Mouse (Mus musculus) erythroblast, embryonic 14.5 days (primary cell): Measurements from ENCODE around the gene Syn3. TPM values are rescaled to one million over a fixed set of nuclear protein-coding genes. Genes with fewer than 3 reads are reported as not detected.

Source experiments
- H3K27me3 ChIP-seq: 2 replicates; pipeline ENCODE4 v1.6.1; 2012; ENCODE audit warnings: inconsistent platforms; ENCODE audit not compliant: control insufficient read depth
- H3K36me3 ChIP-seq: 2 replicates; pipeline ENCODE4 v1.6.1; 2012; ENCODE audit warnings: mild to moderate bottlenecking, inconsistent platforms; ENCODE audit not compliant: control insufficient read depth
- H3K4me1 ChIP-seq: 2 replicates; pipeline ENCODE4 v1.6.1; 2012; ENCODE audit warnings: inconsistent platforms; ENCODE audit not compliant: control insufficient read depth
- H3K4me3 ChIP-seq: replicated peaks from 2 replicates; pipeline ENCODE3; 2012; ENCODE audit warnings: moderate library complexity, mild to moderate bottlenecking, inconsistent platforms
- H3K9me3 ChIP-seq: 2 replicates; pipeline ENCODE4 v1.6.1; 2012; ENCODE audit warnings: low read length, inconsistent platforms, mixed read lengths; ENCODE audit not compliant: control insufficient read depth
- GATA1 ChIP-seq: IDR thresholded peaks from 2 replicates; pipeline ENCODE4 v1.6.1; 2012; ENCODE audit warnings: low read length, inconsistent platforms, mixed read lengths
- TAL1 ChIP-seq: IDR thresholded peaks from 3 replicates; pipeline ENCODE4 v1.6.1; 2012; ENCODE audit warnings: low read length, inconsistent platforms, mixed read lengths
- polyA plus RNA-seq: library from polyadenylated mRNA; stranded (reverse); fragments of >175 nt; gene quantifications from 2 replicates; pipeline ENCODE4 v1.2.3, GENCODE M21; 2012

The Syn3 gene
- polyA plus RNA-seq, 1 experiment: not detected

DNA sequence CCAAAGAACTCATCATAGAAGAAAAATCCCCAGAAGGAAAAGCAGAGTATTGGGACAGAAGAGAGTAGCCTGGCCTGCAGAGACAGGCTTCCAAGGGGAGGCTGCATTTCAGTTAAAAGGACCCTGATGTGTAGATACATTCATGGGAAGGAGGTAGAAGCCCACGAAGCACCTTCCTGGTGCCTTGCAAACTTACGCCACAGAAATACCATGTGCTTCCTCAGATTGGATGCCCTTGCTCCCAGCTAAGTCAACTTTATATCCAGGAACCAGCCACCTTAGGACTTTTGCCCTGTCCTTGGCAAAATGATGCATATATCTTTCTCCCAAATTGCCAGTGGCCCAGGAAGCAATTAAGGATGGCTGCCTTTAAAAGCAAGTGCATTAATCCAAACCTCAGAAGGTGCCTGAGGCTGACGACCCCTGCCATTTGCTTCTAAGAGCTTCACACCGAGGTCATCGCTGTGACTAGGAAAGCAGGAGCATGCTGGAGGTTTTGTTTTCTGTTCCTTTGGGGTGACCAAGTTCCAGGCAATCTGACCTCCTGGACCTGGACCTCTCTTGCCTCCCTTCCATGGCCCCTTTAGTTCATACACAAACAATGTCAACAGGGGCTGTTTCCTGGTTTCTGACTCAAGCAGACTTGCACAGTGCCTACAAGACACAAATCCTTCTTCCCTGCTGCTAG lies 167.6 kb downstream of the Syn3 start:
- H3K36me3 ChIP-seq: no peaks in the 10 kb centered on the region
- H3K9me3 ChIP-seq: no peaks in the 10 kb centered on the region
- H3K4me1 ChIP-seq: peaks cover 58% of the 10 kb centered on the region
- TF ChIP-seq TAL1 (no peak), GATA1 (no peak)
- H3K4me3 ChIP-seq: no peak overlapping the region
- H3K27me3 ChIP-seq: no peaks in the 10 kb centered on the region

DNA sequence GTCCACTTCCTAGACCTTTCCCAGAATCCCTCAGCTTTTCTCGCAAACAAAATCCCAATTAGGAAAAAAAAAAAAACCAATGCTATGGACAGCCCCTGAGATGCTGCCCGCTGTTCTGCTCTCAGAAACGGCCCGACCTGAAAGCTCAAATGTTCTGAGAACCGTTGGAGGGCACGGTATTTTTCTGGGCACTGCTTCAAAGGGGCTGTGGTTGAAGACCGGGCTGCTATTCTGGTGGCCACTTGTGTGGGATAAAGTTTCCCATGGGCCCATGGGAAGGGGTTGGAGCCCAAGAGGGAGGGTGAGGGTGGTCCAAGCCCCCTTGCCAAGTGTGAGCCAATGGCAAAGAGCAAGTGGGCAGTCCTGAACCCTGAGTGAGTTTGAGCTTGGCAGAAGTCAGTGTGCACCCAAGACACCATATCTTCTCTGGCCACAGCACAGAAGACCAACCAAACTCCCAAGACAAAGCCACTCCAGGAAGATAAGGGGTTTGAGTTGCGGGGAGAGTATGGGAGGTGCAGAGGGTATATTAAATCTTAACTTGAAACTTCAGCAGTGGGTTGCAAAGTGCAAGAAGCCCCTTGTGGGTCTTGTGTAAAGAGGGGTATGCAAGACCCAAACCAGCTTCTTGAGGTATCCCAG lies 169.3 kb downstream of the Syn3 start:
- no peak overlapping the region for H3K4me3 ChIP-seq
- no peak for TF ChIP-seq TAL1
- TF ChIP-seq GATA1: no peak
- no peaks in the 10 kb centered on the region for H3K9me3 ChIP-seq
- no peaks in the 10 kb centered on the region for H3K27me3 ChIP-seq
- H3K4me1 ChIP-seq: peaks cover 50% of the 10 kb centered on the region
- H3K36me3 ChIP-seq: no peaks in the 10 kb centered on the region

DNA sequence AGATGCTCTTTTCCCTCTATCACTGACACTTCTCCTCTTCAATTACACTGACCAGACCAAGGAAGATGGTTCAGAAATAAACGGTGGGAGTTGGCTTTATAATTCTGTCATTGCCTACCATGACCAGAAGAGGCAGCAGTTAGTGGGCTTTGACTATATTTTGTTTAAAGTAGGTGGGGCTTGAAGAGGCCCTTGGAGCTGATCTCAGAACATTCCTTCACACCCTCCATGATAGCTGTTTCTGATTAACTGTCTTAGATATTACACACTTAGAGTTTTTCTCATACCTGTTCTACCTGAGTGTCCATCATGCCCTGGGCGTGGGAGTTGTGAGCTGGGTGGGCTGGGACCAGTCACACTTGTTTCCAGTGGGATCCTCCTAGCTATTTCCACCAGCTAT lies 170.0 kb downstream of the Syn3 start:
- no peak overlapping the region for H3K4me3 ChIP-seq
- H3K36me3 ChIP-seq: no peaks in the 10 kb centered on the region
- peaks cover 44% of the 10 kb centered on the region for H3K4me1 ChIP-seq
- TF ChIP-seq TAL1 (no peak), GATA1 (no peak)
- no peaks in the 10 kb centered on the region for H3K9me3 ChIP-seq
- H3K27me3 ChIP-seq: no peaks in the 10 kb centered on the region

DNA sequence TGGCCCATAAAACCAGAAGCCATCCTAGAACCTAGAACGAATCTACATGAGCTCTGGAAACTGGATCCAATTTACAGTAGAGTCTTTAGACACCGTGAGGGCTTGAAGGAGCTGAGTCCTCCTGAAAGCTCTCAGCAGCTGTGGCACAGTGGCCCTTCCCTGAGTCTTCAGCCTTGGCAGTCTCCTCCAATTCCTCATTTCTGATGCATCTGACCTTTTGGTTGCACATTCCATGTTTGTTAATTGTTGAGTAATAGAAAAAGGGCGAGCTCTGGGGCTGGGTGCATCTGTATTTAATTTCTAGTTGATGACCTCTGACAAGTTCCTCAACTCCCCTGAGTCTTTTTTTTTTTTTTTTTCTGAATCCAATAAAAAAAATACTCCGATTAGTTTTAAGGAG lies 170.6 kb downstream of the Syn3 start:
- Histone ChIP-seq H3K36me3 (no peaks in the 10 kb centered on the region), H3K4me3 (no peak overlapping the region), H3K27me3 (no peaks in the 10 kb centered on the region), H3K4me1 (peaks cover 39% of the 10 kb centered on the region), H3K9me3 (no peaks in the 10 kb centered on the region)
- TF ChIP-seq TAL1: no peak
- no peak for TF ChIP-seq GATA1

DNA sequence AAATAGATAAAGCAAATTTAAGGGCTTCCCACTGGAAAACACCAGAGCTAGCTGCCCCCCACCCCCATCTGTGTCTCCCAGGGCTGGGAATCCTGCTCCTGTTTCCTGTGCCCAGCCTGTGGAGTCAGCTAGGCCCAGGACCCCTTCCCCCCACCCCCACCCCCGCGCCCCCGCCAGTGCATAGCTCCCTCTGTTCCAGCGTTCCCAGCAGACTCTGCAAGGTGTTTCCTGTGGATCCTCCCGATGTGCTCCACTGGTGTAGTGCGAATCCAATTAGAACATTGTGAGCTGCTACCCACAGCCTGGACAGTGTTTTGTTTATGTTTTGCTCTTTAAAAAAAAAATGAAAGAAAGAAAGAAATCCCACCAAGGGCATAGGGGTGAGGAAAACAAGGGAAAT lies 173.4 kb downstream of the Syn3 start:
- no peaks in the 10 kb centered on the region for H3K36me3 ChIP-seq
- no peaks in the 10 kb centered on the region; the same call in 1 of the 2 replicates for H3K27me3 ChIP-seq
- no peaks in the 10 kb centered on the region for H3K9me3 ChIP-seq
- no peak overlapping the region for H3K4me3 ChIP-seq
- H3K4me1 ChIP-seq: peaks cover 19% of the 10 kb centered on the region
- TF ChIP-seq GATA1: no peak
- no peak for TF ChIP-seq TAL1

DNA sequence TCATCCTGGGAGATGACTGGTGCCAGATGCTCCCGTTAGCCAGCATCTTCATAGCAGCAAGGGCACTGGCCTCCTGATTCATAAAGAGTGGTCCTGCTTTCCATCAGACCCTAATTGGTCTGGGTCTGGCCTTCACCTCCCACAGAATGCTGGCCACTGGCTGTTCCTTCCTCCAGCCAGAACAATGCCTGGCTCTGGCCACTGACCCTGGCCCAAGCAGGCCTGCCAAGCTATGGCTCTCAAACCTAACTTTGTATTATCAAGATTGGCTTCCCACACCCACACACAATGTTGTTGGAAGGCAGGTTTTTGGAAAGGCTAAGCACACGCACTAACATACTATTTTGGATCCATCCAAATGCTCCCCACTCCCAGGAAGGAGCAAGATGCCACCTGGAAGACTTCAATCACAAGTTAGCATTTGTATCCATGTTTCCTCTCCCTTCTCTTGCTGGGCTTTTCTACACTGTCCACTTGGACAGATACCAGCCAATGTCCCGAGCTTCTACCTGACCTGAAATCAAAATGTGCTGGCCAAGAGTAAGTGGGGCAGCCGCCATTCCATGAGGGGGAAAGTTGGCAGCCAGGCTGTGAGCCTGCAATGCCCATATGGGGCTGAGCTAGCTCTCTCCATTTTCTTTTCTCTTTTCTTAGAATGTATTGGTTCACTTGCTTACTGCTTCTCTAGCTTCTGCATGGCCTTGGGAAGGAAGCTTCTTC lies 175.3 kb downstream of the Syn3 start:
- H3K4me3 ChIP-seq: no peak overlapping the region
- no peaks in the 10 kb centered on the region for H3K36me3 ChIP-seq
- H3K4me1 ChIP-seq: peaks cover under 1% of the 10 kb centered on the region
- no peaks in the 10 kb centered on the region for H3K9me3 ChIP-seq
- TF ChIP-seq GATA1 (no peak), TAL1 (no peak)
- no peaks in the 10 kb centered on the region; the same call in 1 of the 2 replicates for H3K27me3 ChIP-seq

DNA sequence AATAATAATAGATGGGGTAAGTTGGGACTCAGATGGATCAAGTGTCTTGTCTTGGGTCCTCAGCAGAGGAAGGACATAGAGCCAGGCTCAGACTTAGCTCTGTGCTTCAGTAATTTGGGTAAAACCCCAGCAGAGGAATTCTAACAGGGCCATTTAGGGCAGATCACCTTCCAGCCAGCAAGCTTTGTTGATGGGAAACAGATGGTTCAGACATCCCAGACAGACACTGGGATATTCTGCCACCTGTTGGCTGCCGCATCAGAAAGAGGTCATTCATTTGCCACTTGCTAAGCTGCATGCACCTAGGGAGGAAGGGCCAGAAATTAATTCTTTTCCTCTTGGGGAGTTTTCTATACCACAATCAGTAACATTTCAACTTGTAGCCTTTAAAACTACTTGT lies 176.7 kb downstream of the Syn3 start:
- Histone ChIP-seq H3K4me1 (no peaks in the 10 kb centered on the region), H3K27me3 (no peaks in the 10 kb centered on the region; the same call in 1 of the 2 replicates), H3K9me3 (no peaks in the 10 kb centered on the region), H3K4me3 (no peak overlapping the region), H3K36me3 (no peaks in the 10 kb centered on the region)
- TF ChIP-seq GATA1 (no peak), TAL1 (no peak)

DNA sequence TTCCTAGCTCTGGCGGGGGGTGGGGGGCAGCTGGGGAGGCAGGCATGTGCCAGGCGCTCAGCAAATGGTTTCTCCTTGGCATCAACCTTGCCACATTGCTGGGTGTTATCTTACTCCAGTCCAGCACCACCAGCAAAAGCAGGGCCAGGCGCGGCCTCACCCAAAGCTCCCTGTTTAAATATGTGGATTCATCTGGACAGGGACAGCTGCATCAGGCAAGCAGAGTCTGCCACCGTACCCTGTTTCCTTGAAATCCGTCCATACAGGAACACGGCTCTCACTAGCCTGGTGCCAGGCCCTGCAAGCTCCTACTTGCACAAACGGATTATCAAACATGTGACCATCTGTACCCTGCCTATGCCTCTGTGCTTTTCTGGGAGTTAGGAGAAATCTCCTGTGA lies 177.5 kb downstream of the Syn3 start:
- no peak overlapping the region for H3K4me3 ChIP-seq
- H3K4me1 ChIP-seq: no peaks in the 10 kb centered on the region
- no peak for TF ChIP-seq GATA1
- TF ChIP-seq TAL1: no peak
- no peaks in the 10 kb centered on the region for H3K36me3 ChIP-seq
- no peaks in the 10 kb centered on the region for H3K9me3 ChIP-seq
- no peaks in the 10 kb centered on the region; the same call in 1 of the 2 replicates for H3K27me3 ChIP-seq

DNA sequence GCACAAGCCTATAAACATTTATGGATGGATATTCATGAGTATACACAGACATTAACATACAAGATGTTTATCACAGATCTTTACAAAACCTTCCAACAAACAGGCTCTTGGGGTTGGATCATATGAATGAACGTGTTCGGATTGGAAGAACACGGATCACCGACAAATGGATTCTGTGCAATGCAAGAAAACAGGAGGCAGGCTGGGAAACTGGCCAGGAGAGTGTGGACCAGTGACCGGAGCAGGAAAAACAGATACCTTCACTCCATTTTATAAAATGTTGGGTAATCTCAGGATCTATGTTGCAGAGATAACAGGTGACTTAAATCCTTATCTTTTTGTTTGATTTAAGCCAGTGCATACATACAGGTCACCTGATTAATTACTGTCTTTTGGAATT lies 178.5 kb downstream of the Syn3 start:
- H3K4me3 ChIP-seq: no peak overlapping the region
- H3K4me1 ChIP-seq: no peaks in the 10 kb centered on the region
- no peaks in the 10 kb centered on the region; the same call in 1 of the 2 replicates for H3K27me3 ChIP-seq
- no peak for TF ChIP-seq TAL1
- TF ChIP-seq GATA1: no peak
- no peaks in the 10 kb centered on the region for H3K36me3 ChIP-seq
- no peaks in the 10 kb centered on the region for H3K9me3 ChIP-seq
